Mouse (Mus musculus) cerebellum, adult 2 months (tissue): ENCODE measurements around the gene Vwa5b1.

Source experiments
- CTCF ChIP-seq: fragments of 200-500 bp; IDR thresholded peaks from 2 replicates; pipeline ENCODE4 v1.5.1; 2011; ENCODE audit warnings: low read depth, mild to moderate bottlenecking, control low read depth, low read length, moderate library complexity, borderline replicate concordance; ENCODE audit not compliant: insufficient read depth
- POLR2A ChIP-seq: fragments of 200-500 bp; IDR thresholded peaks from 2 replicates; pipeline ENCODE4 v1.6.1; 2011; ENCODE audit warnings: low read length, control low read depth, borderline replicate concordance; ENCODE audit not compliant: insufficient read depth

GRCm38 (mm10) chr4:138548124-138548561, 87.5 kb downstream of the Vwa5b1 start:
- TF ChIP-seq POLR2A: no peak
- TF ChIP-seq CTCF: no peak
